Mouse (Mus musculus) G1E (cell line): ENCODE measurements around the gene Ypel1.

Experiments used
- CTCF ChIP-seq: IDR thresholded peaks from 2 replicates; pipeline ENCODE4 v1.5.1; 2012; ENCODE audit warnings: low read depth, low read length, inconsistent platforms, mixed read lengths
- GATA2 ChIP-seq: IDR thresholded peaks from 2 replicates; pipeline ENCODE4 v1.6.1; 2012; ENCODE audit warnings: low read depth, low read length, inconsistent platforms, borderline replicate concordance

DNA sequence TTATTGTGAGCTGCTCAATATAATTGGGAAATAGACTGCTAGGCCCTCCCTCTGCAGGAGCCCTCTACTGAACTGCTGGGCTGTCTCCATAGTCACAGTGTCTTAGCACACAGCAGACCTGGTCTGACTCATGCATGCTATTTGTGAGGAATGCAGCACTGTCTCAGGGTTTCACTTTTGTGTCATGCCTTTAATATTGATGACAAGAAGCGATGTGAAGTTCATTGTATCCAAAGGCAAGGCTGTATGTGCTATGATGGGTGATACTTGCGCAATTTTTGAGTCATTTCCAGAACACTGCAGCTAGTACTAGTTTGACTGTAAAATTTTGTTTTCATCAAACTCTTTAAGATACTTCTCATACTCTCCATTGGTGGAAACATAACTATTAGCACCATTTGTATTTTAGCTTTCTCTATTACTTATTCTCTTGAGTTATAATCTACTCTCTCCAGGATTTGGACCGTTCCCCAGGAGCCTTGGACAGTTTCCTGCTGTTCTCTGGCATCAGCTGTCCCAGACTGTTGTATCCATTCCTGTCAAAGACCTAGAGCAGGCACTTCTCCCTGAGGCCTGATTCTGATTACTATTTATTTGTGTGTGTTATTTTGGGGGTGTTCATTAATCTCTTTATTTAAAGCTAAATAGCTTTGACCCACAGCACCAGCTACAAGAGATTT lies 44.9 kb upstream of the Ypel1 start:
- no peak for TF ChIP-seq CTCF
- no peak for TF ChIP-seq GATA2
